Mouse (Mus musculus): ENCODE data around the gene Cerkl. TPM values are rescaled to one million over a fixed set of nuclear protein-coding genes. Genes with fewer than 3 reads are reported as not detected.

Gene Cerkl
- polyA plus RNA-seq, 1 experiment: not detected

DNA sequence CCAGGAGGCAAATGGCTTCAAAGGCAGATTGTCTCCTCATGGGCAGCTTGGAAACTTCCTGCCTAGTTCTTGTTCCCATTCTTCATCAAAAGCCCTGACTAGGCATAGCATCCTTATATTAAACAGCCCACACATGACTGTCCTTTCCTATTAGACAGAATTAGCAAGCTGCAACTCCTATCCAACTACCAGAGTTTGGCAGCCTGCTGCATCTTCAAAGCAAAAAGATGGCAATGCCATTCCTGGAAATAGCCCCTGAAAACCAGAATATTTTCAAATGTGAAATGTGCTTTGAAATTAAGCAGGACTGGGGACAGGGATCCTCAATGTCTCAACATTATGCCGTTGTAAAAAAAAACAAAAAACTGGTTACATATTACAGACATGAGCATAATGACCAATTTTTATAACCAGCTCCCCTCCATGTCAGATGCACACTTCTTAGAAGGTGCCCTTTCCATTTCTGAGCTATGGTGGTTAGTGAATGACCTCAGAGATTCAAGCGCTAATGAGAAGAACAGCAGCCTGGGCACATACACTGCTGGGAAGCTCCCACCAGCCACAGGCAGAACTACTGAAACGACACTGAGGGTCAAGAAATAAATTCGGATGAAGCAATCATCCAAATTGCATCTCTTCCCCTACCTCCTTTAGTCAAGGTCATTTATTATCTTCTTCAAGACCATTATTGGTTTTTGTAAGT, 104.3 kb downstream of the Cerkl start:
- Histone ChIP-seq H3K79me3 (ENCODE audit: low read depth) (no peaks in the 10 kb centered on the region), H3K79me2 (ENCODE audit: control insufficient read depth, insufficient read depth) (no peaks in the 10 kb centered on the region), H3K4me3 (ENCODE audit: insufficient read depth, poor library complexity, severe bottlenecking) (no peak overlapping the region), H3ac (ENCODE audit: control insufficient read depth, insufficient read length, low read depth) (no peak overlapping the region), H3K27me3 (ENCODE audit: control insufficient read depth, insufficient read depth, insufficient read length) (no peaks in the 10 kb centered on the region), H3K36me3 (ENCODE audit: control insufficient read depth, insufficient read depth) (no peaks in the 10 kb centered on the region)
- TF ChIP-seq CEBPB (IDR thresholded peaks at IDR 0.05; ENCODE audit: low read depth) (no peak), FOSL1 (IDR thresholded peaks at IDR 0.05; ENCODE audit: insufficient read depth, low read length, poor library complexity, severe bottlenecking) (no peak), MAX (IDR thresholded peaks at IDR 0.05) (no peak), MYOD1 (IDR thresholded peaks at IDR 0.05; ENCODE audit: control insufficient read depth, insufficient read length, low read depth) (no peak), USF1 (IDR thresholded peaks at IDR 0.05; ENCODE audit: low read depth) (no peak), CTCF (IDR thresholded peaks at IDR 0.05; ENCODE audit: control insufficient read depth, insufficient read depth, insufficient read length) (no peak), MYOG (IDR thresholded peaks at IDR 0.05; ENCODE audit: control insufficient read depth, extremely low read depth, insufficient read length) (no peak)

DNA sequence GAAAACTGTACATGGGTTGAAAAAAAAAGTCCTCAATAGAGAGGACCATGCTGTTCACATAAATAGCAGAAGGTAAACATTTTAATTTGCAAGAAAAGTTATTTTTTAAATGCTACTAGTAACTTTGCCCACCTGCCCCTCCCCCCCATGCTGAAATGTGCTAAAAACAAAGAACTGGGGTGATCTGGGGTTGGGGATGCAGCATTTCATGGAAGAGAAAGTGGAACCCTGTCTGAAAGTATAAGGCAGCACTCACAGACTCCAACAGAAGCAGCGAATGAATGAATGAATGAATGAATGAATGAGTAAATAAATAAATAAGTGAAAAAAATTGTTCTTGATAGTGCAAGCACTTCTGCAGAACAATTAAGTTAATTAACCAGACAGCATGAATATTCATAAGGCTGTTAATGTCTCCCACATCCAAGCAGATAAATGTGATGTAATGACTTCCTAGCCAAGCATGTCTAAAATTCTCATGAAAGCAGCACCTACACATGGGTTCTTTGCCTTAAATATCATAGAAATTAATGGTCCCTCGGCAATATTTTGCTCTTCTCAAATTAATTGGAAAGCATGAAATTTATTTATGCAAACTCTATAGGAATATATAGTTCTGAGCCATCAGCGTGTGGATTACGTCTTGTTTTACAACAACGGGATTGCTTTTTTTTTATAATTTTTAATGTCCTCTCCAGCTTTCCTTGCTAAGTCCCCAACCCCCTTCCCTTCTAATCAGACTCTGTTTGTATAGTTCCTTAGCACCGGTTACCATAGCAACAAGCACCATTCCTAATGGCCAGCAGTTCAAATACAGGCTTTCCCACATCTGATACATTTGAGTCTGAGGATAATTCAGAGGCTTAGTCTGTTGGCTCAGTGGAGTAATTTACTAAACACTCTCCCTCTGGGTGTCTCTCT, 105.1 kb downstream of the Cerkl start:
- H3K36me3 ChIP-seq (ENCODE audit: control insufficient read depth, insufficient read depth): no peaks in the 10 kb centered on the region
- H3K4me3 ChIP-seq (ENCODE audit: insufficient read depth, poor library complexity, severe bottlenecking): no peak overlapping the region
- no peak overlapping the region for H3ac ChIP-seq (ENCODE audit: control insufficient read depth, insufficient read length, low read depth)
- no peaks in the 10 kb centered on the region for H3K79me3 ChIP-seq (ENCODE audit: low read depth)
- no peak for TF ChIP-seq MYOD1 (IDR thresholded peaks at IDR 0.05; ENCODE audit: control insufficient read depth, insufficient read length, low read depth)
- TF ChIP-seq CEBPB (IDR thresholded peaks at IDR 0.05; ENCODE audit: low read depth): no peak
- no peak for TF ChIP-seq MAX (IDR thresholded peaks at IDR 0.05)
- TF ChIP-seq USF1 (IDR thresholded peaks at IDR 0.05; ENCODE audit: low read depth): no peak
- no peak for TF ChIP-seq FOSL1 (IDR thresholded peaks at IDR 0.05; ENCODE audit: insufficient read depth, low read length, poor library complexity, severe bottlenecking)
- no peak for TF ChIP-seq CTCF (IDR thresholded peaks at IDR 0.05; ENCODE audit: control insufficient read depth, insufficient read depth, insufficient read length)
- no peak for TF ChIP-seq MYOG (IDR thresholded peaks at IDR 0.05; ENCODE audit: control insufficient read depth, extremely low read depth, insufficient read length)
- H3K27me3 ChIP-seq (ENCODE audit: control insufficient read depth, insufficient read depth, insufficient read length): no peaks in the 10 kb centered on the region
- no peaks in the 10 kb centered on the region for H3K79me2 ChIP-seq (ENCODE audit: control insufficient read depth, insufficient read depth)

DNA sequence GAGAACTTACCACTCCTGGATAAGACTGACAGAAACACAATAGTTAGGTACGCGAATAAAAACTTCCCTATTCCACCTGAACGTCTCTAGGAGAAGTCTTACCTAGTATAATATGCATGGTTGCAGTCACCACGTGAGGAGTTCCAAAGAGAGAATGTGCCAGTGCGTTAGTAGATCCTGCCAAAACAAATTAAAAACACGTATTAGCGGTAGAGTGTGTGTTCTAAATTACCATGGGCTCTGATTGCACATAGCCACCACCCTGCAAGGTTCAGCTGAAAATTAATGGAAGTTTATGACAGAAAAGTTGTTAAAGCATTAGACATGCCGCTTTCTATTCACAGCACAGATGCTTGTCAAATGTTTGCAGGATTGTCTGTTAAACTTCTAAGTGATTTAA, 113.5 kb downstream of the Cerkl start:
- Histone ChIP-seq H3K79me2 (ENCODE audit: control insufficient read depth, insufficient read depth) (no peaks in the 10 kb centered on the region), H3K36me3 (ENCODE audit: control insufficient read depth, insufficient read depth) (no peaks in the 10 kb centered on the region), H3K79me3 (ENCODE audit: low read depth) (no peaks in the 10 kb centered on the region), H3ac (ENCODE audit: control insufficient read depth, insufficient read length, low read depth) (no peak overlapping the region), H3K27me3 (ENCODE audit: control insufficient read depth, insufficient read depth, insufficient read length) (no peaks in the 10 kb centered on the region), H3K4me3 (ENCODE audit: insufficient read depth, poor library complexity, severe bottlenecking) (no peak overlapping the region)
- TF ChIP-seq USF1 (IDR thresholded peaks at IDR 0.05; ENCODE audit: low read depth) (no peak), CTCF (IDR thresholded peaks at IDR 0.05; ENCODE audit: control insufficient read depth, insufficient read depth, insufficient read length) (no peak), FOSL1 (IDR thresholded peaks at IDR 0.05; ENCODE audit: insufficient read depth, low read length, poor library complexity, severe bottlenecking) (no peak), CEBPB (IDR thresholded peaks at IDR 0.05; ENCODE audit: low read depth) (no peak), MYOD1 (IDR thresholded peaks at IDR 0.05; ENCODE audit: control insufficient read depth, insufficient read length, low read depth) (no peak), MYOG (IDR thresholded peaks at IDR 0.05; ENCODE audit: control insufficient read depth, extremely low read depth, insufficient read length) (no peak), MAX (IDR thresholded peaks at IDR 0.05) (no peak)

DNA sequence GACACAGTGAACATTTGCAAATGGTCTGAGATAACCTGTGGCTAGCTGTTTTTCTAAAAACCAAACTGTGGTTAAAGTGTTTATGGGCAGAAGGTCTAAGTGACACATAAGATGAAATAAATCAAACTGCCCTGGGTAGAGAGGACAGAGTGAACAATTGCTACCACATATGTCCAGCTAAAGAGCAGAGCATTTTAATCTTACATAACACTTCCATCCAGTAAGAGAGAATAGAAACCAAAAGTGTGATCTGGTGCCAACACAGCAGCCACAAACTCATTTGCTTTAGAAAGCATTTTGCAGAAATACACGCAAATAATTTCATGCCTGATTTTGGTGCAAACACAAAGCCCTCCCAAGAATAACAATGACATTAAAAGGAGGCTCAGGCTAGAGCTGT, 117.6 kb downstream of the Cerkl start:
- H3K79me3 ChIP-seq (ENCODE audit: low read depth): no peaks in the 10 kb centered on the region
- H3K36me3 ChIP-seq (ENCODE audit: control insufficient read depth, insufficient read depth): no peaks in the 10 kb centered on the region
- no peak overlapping the region for H3ac ChIP-seq (ENCODE audit: control insufficient read depth, insufficient read length, low read depth)
- no peaks in the 10 kb centered on the region for H3K27me3 ChIP-seq (ENCODE audit: control insufficient read depth, insufficient read depth, insufficient read length)
- no peaks in the 10 kb centered on the region for H3K79me2 ChIP-seq (ENCODE audit: control insufficient read depth, insufficient read depth)
- no peak overlapping the region for H3K4me3 ChIP-seq (ENCODE audit: insufficient read depth, poor library complexity, severe bottlenecking)
- no peak for TF ChIP-seq MAX (IDR thresholded peaks at IDR 0.05)
- no peak for TF ChIP-seq FOSL1 (IDR thresholded peaks at IDR 0.05; ENCODE audit: insufficient read depth, low read length, poor library complexity, severe bottlenecking)
- TF ChIP-seq CTCF (IDR thresholded peaks at IDR 0.05; ENCODE audit: control insufficient read depth, insufficient read depth, insufficient read length): no peak
- no peak for TF ChIP-seq CEBPB (IDR thresholded peaks at IDR 0.05; ENCODE audit: low read depth)

DNA sequence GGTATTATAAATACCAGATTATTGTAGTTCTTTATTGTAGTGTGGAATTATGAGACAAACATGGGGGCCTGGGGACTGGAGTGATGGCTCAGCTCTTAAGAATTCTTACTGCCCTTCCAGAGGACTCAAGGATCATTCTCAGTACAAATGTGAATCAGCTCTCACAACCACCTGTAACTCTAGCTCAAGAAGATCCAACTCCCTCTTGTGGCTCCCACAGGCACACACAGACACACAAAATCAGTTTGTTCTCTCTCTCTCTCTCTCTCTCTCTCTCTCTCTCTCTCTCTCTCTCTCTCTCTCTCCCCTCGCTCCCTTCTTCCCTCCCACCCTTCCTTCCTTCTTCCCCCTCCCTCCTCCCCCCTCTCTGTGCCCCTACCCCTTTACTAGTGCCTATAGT, 120.4 kb downstream of the Cerkl start:
- no peak for TF ChIP-seq MYOG (IDR thresholded peaks at IDR 0.05; ENCODE audit: control insufficient read depth, extremely low read depth, insufficient read length)
- TF ChIP-seq CEBPB (IDR thresholded peaks at IDR 0.05; ENCODE audit: low read depth): no peak
- TF ChIP-seq CTCF (IDR thresholded peaks at IDR 0.05; ENCODE audit: control insufficient read depth, insufficient read depth, insufficient read length): no peak
- TF ChIP-seq USF1 (IDR thresholded peaks at IDR 0.05; ENCODE audit: low read depth): no peak
- TF ChIP-seq MYOD1 (IDR thresholded peaks at IDR 0.05; ENCODE audit: control insufficient read depth, insufficient read length, low read depth): no peak
- TF ChIP-seq MAX (IDR thresholded peaks at IDR 0.05): no peak
- TF ChIP-seq FOSL1 (IDR thresholded peaks at IDR 0.05; ENCODE audit: insufficient read depth, low read length, poor library complexity, severe bottlenecking): no peak
- Histone ChIP-seq H3K79me2 (ENCODE audit: control insufficient read depth, insufficient read depth) (no peaks in the 10 kb centered on the region), H3K36me3 (ENCODE audit: control insufficient read depth, insufficient read depth) (no peaks in the 10 kb centered on the region), H3K27me3 (ENCODE audit: control insufficient read depth, insufficient read depth, insufficient read length) (no peaks in the 10 kb centered on the region), H3K79me3 (ENCODE audit: low read depth) (no peaks in the 10 kb centered on the region), H3K4me3 (ENCODE audit: insufficient read depth, poor library complexity, severe bottlenecking) (no peak overlapping the region), H3ac (ENCODE audit: control insufficient read depth, insufficient read length, low read depth) (no peak overlapping the region)

Measured in C2C12 (cell line).